ENCODE assay signal across 10 mouse cellular contexts in the genomic region with DNA sequence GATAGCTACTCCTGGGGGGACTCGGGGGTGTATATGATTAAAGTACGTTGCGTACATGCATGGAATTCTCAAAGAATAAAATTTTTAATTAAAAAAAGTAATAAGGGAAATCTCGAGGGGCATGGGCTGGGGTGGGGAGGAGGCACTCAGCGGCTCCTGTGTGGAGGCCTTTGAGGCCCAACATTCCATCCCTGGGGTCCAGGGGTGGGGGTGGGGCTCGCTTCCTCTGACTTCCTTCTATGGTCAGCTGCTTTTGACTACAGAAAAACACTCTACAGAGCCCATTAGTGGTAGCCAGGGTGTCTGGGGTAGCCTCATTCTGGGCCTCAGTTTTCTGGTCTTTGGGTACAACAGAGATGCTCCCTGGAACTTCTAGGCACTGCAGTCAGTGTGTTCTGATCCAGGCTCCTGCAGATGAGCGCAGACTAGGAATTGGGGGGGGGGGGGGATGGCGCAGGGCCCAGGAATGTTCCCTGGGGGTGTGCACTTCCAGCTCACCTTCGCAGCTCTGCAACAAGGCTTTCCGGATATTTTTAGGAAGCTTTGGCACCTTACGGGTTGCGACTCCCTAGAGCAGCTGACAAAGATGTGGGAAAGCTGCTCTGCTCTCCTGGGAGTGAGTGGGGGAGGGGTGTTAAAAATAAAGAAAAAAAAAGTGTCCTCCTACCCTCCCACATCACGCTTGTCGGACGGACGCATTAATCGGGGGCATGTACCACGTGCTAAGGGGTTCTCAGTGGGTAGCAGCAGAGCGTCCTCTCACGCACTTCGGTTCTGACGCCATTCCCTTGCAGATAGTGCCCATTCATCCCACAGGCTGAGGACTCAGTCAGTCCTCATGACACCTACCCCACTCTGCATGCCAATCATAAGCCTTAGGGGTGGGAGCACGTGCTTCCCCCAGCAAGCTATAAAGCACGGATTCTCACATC.
DNase-seq lines count a peak whose midpoint lies in the region; ATAC-seq and TF ChIP-seq lines count a peak whose summit lies in the region.
"Had no signal": no experiment of that assay in that cellular context is flagged by ENCODE, and none has a peak within 500 bp of the region (broad histone marks: within the 10 kb centered on the region; RNA-seq: fewer than 3 reads in every experiment).

No protein-coding gene starts in this region.

- no peak for TF ChIP-seq POLR2A in lung, adult 2 months (IDR thresholded peaks at IDR 0.05; ENCODE audit: borderline replicate concordance, extremely low read depth, low read depth, low read length)

- WGBS in lung, embryonic 14.5 days: 27% methylated on average over 24 of the region's 24 CpGs
- WGBS in lung, adult 2 months: 52% methylated on average over 24 of the region's 24 CpGs
- 61% methylated on average over 24 of the region's 24 CpGs for WGBS in forebrain, embryonic 16.5 days
- WGBS in midbrain, embryonic 15.5 days: 54% methylated on average over 24 of the region's 24 CpGs

- no peaks in the 10 kb centered on the region for H3K27me3 ChIP-seq in lung, embryonic 14.5 days (ENCODE audit: insufficient read depth, low read length)
- H3K27me3 ChIP-seq in forebrain, embryonic 16.5 days (replicated peaks; ENCODE audit: control insufficient read depth, insufficient read depth, low read length): no peaks in the 10 kb centered on the region
- H3K27me3 ChIP-seq in midbrain, embryonic 15.5 days (replicated peaks): no peaks in the 10 kb centered on the region
- H3K27me3 ChIP-seq: liver, embryonic 15.5 days had no signal

- H3K9me3 ChIP-seq in lung, embryonic 14.5 days (ENCODE audit: low read depth, low read length): no peaks in the 10 kb centered on the region
- no peaks in the 10 kb centered on the region for H3K9me3 ChIP-seq in forebrain, embryonic 16.5 days (ENCODE audit: control insufficient read depth, low read length)
- H3K9me3 ChIP-seq in midbrain, embryonic 15.5 days: no peaks in the 10 kb centered on the region
- H3K9me3 ChIP-seq: liver, embryonic 15.5 days had no signal

- ATAC-seq in lung, embryonic 14.5 days (ENCODE audit: insufficient read depth): peak; percentile 66
- peak; percentile 47 for ATAC-seq in forebrain, embryonic 16.5 days
- ATAC-seq in midbrain, embryonic 15.5 days (replicated peaks): peak; percentile 66
- no peak for ATAC-seq in megakaryocyte, adult 5-6 weeks (ENCODE audit: poor library complexity, severe bottlenecking)

- no peak for TF ChIP-seq CTCF in lung, embryonic 14.5 days (IDR thresholded peaks at IDR 0.05; ENCODE audit: low read depth)
- no peak for TF ChIP-seq CTCF in lung, adult 2 months (IDR thresholded peaks at IDR 0.05; ENCODE audit: insufficient read depth, low read length)

- H3K9ac ChIP-seq in lung, embryonic 14.5 days: no peak overlapping the region; the same call in 1 of the 2 replicates
- H3K9ac ChIP-seq in forebrain, embryonic 16.5 days (replicated peaks; ENCODE audit: low read depth, low read length): no peak overlapping the region
- H3K9ac ChIP-seq in midbrain, embryonic 15.5 days: no peak overlapping the region
- H3K9ac ChIP-seq: liver, embryonic 15.5 days had no signal

- no peak overlapping the region for H3K4me3 ChIP-seq in lung, embryonic 14.5 days (ENCODE audit: low read depth, low read length)
- H3K4me3 ChIP-seq in lung, adult 2 months (replicated peaks; ENCODE audit: extremely low read depth, low read depth, low read length): no peak overlapping the region
- H3K4me3 ChIP-seq in forebrain, embryonic 16.5 days (replicated peaks; ENCODE audit: low read length): no peak overlapping the region
- no peak overlapping the region for H3K4me3 ChIP-seq in midbrain, embryonic 15.5 days
- H3K4me3 ChIP-seq: liver, embryonic 15.5 days had no signal

- H3K4me2 ChIP-seq in lung, embryonic 14.5 days: peak overlapping the region; percentile 32
- H3K4me2 ChIP-seq in forebrain, embryonic 16.5 days (ENCODE audit: low read length): no peak overlapping the region
- no peak overlapping the region for H3K4me2 ChIP-seq in midbrain, embryonic 15.5 days
- H3K4me2 ChIP-seq: liver, embryonic 15.5 days had no signal

- no peaks in the 10 kb centered on the region for H3K36me3 ChIP-seq in lung, embryonic 14.5 days (ENCODE audit: insufficient read depth)
- no peaks in the 10 kb centered on the region for H3K36me3 ChIP-seq in forebrain, embryonic 16.5 days (ENCODE audit: control insufficient read depth, insufficient read depth)
- no peaks in the 10 kb centered on the region for H3K36me3 ChIP-seq in midbrain, embryonic 15.5 days (replicated peaks)
- H3K36me3 ChIP-seq: liver, embryonic 15.5 days had no signal

- H3K4me1 ChIP-seq in lung, embryonic 14.5 days (ENCODE audit: insufficient read depth): peaks cover 9% of the 10 kb centered on the region; the same call in 1 of the 2 replicates
- peaks cover 3% of the 10 kb centered on the region; the same call in 1 of the 2 replicates for H3K4me1 ChIP-seq in lung, adult 2 months (ENCODE audit: control insufficient read depth, insufficient read depth, low read length)
- no peaks in the 10 kb centered on the region for H3K4me1 ChIP-seq in forebrain, embryonic 16.5 days (replicated peaks; ENCODE audit: control insufficient read depth, insufficient read depth, low read length)
- no peaks in the 10 kb centered on the region for H3K4me1 ChIP-seq in midbrain, embryonic 15.5 days
- H3K4me1 ChIP-seq: liver, embryonic 15.5 days had no signal

- no peak overlapping the region for H3K27ac ChIP-seq in lung, embryonic 14.5 days (ENCODE audit: low read depth)
- no peak overlapping the region for H3K27ac ChIP-seq in forebrain, embryonic 16.5 days (ENCODE audit: low read length)
- no peak overlapping the region for H3K27ac ChIP-seq in midbrain, embryonic 15.5 days
- H3K27ac ChIP-seq: liver, embryonic 15.5 days had no signal

- peak; percentile 95 for DNase-seq in heart, adult 11 months
- DNase-seq in heart, adult 8-10 months (ENCODE audit: low spot score): no peak
- peak; percentile 50 for DNase-seq in lung, embryonic 14.5 days
- DNase-seq in lung, adult 2 months: no peak
- DNase-seq in gastrocnemius, postnatal 25 days: no peak
- DNase-seq: gastrocnemius, postnatal 14 days had no signal

Comparison
In these comparisons a context has a peak if more than half of its experiments do, and no peak if none do; other contexts are left out.
1. DNase-seq: peak in heart, adult 11 months (single experiment) and lung, embryonic 14.5 days (single experiment); none in heart, adult 8-10 months (single experiment), lung, adult 2 months (single experiment) and gastrocnemius, postnatal 25 days (single experiment).